Mouse (Mus musculus): Measurements from ENCODE around the gene Cntnap2. TPM values are rescaled to one million over a fixed set of nuclear protein-coding genes. Genes with fewer than 3 reads are reported as not detected.

Gene Cntnap2
- polyA plus RNA-seq, 1 experiment from 2014 or later = not detected

DNA sequence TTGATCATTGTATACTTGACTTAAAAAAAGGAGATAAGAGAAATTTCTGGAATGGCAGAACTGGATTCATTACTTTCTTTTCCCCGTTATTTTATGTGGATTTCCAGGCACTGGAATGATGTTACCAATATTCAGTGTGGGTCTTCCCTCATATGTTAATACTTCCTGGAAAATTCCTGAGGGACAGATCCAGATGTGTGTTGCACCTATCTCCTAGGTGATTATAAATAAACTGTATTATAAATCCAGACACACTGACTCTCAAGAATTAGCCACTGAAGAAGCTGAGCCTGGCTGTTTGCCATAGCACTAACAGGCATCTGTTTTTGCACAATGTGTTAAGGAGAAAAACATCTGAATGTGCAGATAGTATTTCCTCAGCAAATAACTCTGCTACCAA, 231.0 kb downstream of the Cntnap2 start:
- Histone ChIP-seq H3K4me3 (ENCODE audit: low read depth, low read length) (no peak overlapping the region), H3K36me3 (replicated peaks; ENCODE audit: insufficient read depth, low read length) (no peaks in the 10 kb centered on the region), H3K4me1 (ENCODE audit: insufficient read depth) (no peaks in the 10 kb centered on the region), H3K4me2 (ENCODE audit: low read depth, low read length) (no peak overlapping the region), H3K27me3 (ENCODE audit: insufficient read depth, low read length) (no peaks in the 10 kb centered on the region), H3K9me3 (ENCODE audit: low read length) (no peaks in the 10 kb centered on the region), H3K9ac (replicated peaks) (no peak overlapping the region), H3K27ac (ENCODE audit: low read depth) (no peak overlapping the region)
- WGBS (ENCODE audit: insufficient replicate concordance) = 74% methylated on average over 1 of the region's 1 CpGs
- DNase-seq (no peak), ATAC-seq (no peak)
- no peak for TF ChIP-seq CTCF (IDR thresholded peaks at IDR 0.05; ENCODE audit: low read depth)
- no peak for TF ChIP-seq EP300 (IDR thresholded peaks at IDR 0.05; ENCODE audit: low read depth)

DNA sequence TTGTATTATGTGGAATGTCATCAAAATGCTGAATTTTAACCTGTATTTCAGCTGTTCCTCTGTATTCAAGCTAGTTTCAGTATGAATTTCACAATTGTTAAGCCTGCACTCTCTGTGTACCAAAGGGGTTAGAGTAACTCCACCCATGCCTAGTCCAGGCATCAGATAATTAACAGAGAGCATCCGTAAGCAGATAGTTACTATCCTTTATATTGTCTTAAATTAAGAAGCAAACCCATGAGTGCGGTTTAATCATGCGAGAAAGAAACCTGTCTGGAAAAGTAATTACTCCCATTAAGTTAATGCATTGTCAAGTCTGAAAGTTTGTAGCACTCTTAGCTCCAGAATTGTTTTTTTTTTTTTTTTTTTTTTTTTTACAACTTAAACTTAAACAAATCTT, 258.3 kb downstream of the Cntnap2 start:
- TF ChIP-seq EP300 (IDR thresholded peaks at IDR 0.05; ENCODE audit: low read depth) (no peak), CTCF (IDR thresholded peaks at IDR 0.05; ENCODE audit: low read depth) (no peak)
- no peak for DNase-seq

DNA sequence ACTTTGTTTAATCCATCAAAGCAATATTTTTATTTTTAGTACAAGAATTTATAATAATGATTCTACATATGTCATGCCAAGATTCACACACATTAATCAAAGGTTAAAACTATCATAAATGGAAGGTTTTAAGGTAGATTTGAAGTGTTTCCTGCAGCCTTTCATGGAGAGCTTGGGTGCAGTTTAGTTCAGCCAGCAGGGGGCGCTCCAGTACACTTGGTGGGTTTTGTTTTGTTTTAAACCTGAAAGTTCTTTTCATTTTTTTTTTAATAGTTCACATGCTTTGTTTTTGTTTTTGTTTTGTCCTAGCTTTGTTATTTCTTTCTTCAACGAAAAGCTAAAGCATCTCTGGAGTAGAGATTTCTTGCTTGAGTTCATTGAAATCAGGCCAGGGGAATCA, 264.3 kb downstream of the Cntnap2 start:
- H3K9ac ChIP-seq (replicated peaks) = no peak overlapping the region
- H3K4me2 ChIP-seq (ENCODE audit: low read depth, low read length) = no peak overlapping the region
- no peak overlapping the region for H3K4me3 ChIP-seq (ENCODE audit: low read depth, low read length)
- no peaks in the 10 kb centered on the region for H3K27me3 ChIP-seq (ENCODE audit: insufficient read depth, low read length)
- peak; percentile 52 for DNase-seq
- no peaks in the 10 kb centered on the region for H3K4me1 ChIP-seq (ENCODE audit: insufficient read depth)
- no peaks in the 10 kb centered on the region for H3K36me3 ChIP-seq (replicated peaks; ENCODE audit: insufficient read depth, low read length)
- H3K27ac ChIP-seq (ENCODE audit: low read depth) = no peak overlapping the region
- peak; percentile 71 for TF ChIP-seq CTCF (IDR thresholded peaks at IDR 0.05; ENCODE audit: low read depth)
- no peak for TF ChIP-seq EP300 (IDR thresholded peaks at IDR 0.05; ENCODE audit: low read depth)
- H3K9me3 ChIP-seq (ENCODE audit: low read length) = no peaks in the 10 kb centered on the region
- 3% methylated on average over 2 of the region's 2 CpGs for WGBS (ENCODE audit: insufficient replicate concordance)
- ATAC-seq = no peak

More for the DNA sequence above, 258.3 kb downstream of the Cntnap2 start:
- H3K4me2 ChIP-seq (ENCODE audit: low read depth, low read length) = no peak overlapping the region
- H3K9ac ChIP-seq (replicated peaks) = no peak overlapping the region
- H3K27me3 ChIP-seq (ENCODE audit: insufficient read depth, low read length) = no peaks in the 10 kb centered on the region
- no peaks in the 10 kb centered on the region for H3K9me3 ChIP-seq (ENCODE audit: low read length)
- no peak for ATAC-seq
- H3K4me3 ChIP-seq (ENCODE audit: low read depth, low read length) = no peak overlapping the region
- WGBS (ENCODE audit: insufficient replicate concordance) = 82% methylated on average over 3 of the region's 3 CpGs
- no peaks in the 10 kb centered on the region for H3K4me1 ChIP-seq (ENCODE audit: insufficient read depth)
- no peaks in the 10 kb centered on the region for H3K36me3 ChIP-seq (replicated peaks; ENCODE audit: insufficient read depth, low read length)
- H3K27ac ChIP-seq (ENCODE audit: low read depth) = no peak overlapping the region

DNA sequence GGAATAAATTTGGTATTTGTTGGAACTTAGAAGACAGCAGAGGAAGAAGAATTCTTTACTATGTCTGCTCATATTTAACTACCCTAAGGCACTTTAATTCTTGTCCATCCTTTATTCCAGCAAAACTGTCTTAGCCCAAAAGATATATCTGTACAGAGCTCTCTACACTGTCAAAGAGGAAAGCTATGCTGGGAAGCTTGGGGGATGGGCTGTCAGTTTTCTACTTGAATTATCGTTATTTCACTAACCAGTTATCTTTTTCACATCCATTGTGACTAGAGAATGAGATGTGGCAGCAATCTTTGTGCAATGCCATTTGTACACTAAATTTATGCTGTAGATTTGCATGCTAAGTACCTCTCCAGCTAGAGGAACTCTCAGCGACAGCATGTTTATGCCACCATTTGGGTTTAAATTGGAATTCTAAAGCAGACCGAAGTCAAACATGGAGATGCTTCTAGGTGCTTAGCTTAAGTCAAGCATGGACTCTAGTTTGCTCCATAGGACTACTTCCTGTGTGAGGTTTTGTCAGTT, 268.9 kb downstream of the Cntnap2 start:
- Histone ChIP-seq H3K4me3 (ENCODE audit: low read depth, low read length) (no peak overlapping the region), H3K27ac (ENCODE audit: low read depth) (no peak overlapping the region), H3K9ac (replicated peaks) (no peak overlapping the region), H3K27me3 (ENCODE audit: insufficient read depth, low read length) (no peaks in the 10 kb centered on the region), H3K36me3 (replicated peaks; ENCODE audit: insufficient read depth, low read length) (no peaks in the 10 kb centered on the region), H3K4me1 (ENCODE audit: insufficient read depth) (no peaks in the 10 kb centered on the region), H3K9me3 (ENCODE audit: low read length) (no peaks in the 10 kb centered on the region), H3K4me2 (ENCODE audit: low read depth, low read length) (no peak overlapping the region)
- ATAC-seq = no peak
- WGBS (ENCODE audit: insufficient replicate concordance) = 78% methylated on average over 3 of the region's 3 CpGs
- TF ChIP-seq CTCF (IDR thresholded peaks at IDR 0.05; ENCODE audit: low read depth) (no peak), EP300 (IDR thresholded peaks at IDR 0.05; ENCODE audit: low read depth) (no peak)
- no peak for DNase-seq

DNA sequence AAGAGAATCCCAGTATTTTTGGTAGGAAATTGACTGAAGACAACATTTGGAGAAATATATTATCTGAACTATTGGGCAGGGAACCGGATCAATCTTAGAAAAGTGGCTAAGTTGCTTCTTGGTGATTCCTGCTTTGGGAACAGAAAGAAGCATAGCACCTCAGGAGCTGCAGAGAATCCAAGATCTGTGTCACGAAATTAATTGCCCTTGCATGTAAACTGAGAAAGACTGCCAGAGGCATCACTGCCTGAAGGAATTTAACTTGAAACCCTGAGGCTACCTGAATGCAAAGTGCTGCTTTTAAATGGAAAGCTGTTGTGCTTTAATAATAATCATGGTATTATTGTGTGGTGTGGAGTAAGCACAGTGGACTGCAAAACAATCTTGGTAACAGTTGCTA, 286.2 kb downstream of the Cntnap2 start:
- TF ChIP-seq CTCF (IDR thresholded peaks at IDR 0.05; ENCODE audit: low read depth) = no peak
- TF ChIP-seq EP300 (IDR thresholded peaks at IDR 0.05; ENCODE audit: low read depth) = no peak
- H3K27me3 ChIP-seq (ENCODE audit: insufficient read depth, low read length) = no peaks in the 10 kb centered on the region
- H3K9ac ChIP-seq (replicated peaks) = no peak overlapping the region
- WGBS (ENCODE audit: insufficient replicate concordance) = 59% methylated on average over 2 of the region's 2 CpGs
- no peaks in the 10 kb centered on the region for H3K36me3 ChIP-seq (replicated peaks; ENCODE audit: insufficient read depth, low read length)
- no peak overlapping the region for H3K27ac ChIP-seq (ENCODE audit: low read depth)
- DNase-seq (no peak), ATAC-seq (no peak)
- H3K4me1 ChIP-seq (ENCODE audit: insufficient read depth) = no peaks in the 10 kb centered on the region
- H3K4me2 ChIP-seq (ENCODE audit: low read depth, low read length) = no peak overlapping the region
- no peaks in the 10 kb centered on the region for H3K9me3 ChIP-seq (ENCODE audit: low read length)
- H3K4me3 ChIP-seq (ENCODE audit: low read depth, low read length) = no peak overlapping the region

DNA sequence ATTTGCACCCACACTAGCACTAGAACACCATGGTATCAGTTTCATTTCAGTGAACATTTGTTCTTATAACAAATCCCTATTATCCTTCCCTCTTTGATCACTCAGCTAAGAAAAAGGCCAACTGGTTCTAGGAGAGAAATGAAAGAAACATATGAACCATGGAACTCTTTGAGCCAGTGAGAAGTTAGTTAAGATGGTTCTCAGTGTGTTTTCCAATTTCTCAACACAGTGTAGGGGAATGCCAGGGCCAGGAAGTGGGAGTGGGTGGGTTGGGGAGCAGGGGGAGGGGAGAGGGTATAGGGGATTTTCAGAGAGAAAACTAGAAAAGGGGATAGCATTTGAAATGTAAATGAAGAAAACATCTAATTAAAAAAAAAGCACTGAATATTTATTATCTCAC, 286.8 kb downstream of the Cntnap2 start:
- Histone ChIP-seq H3K4me1 (ENCODE audit: insufficient read depth) (no peaks in the 10 kb centered on the region), H3K4me2 (ENCODE audit: low read depth, low read length) (no peak overlapping the region), H3K9me3 (ENCODE audit: low read length) (no peaks in the 10 kb centered on the region), H3K27me3 (ENCODE audit: insufficient read depth, low read length) (no peaks in the 10 kb centered on the region), H3K36me3 (replicated peaks; ENCODE audit: insufficient read depth, low read length) (no peaks in the 10 kb centered on the region), H3K9ac (replicated peaks) (no peak overlapping the region), H3K27ac (ENCODE audit: low read depth) (no peak overlapping the region), H3K4me3 (ENCODE audit: low read depth, low read length) (no peak overlapping the region)
- TF ChIP-seq CTCF (IDR thresholded peaks at IDR 0.05; ENCODE audit: low read depth) (no peak), EP300 (IDR thresholded peaks at IDR 0.05; ENCODE audit: low read depth) (no peak)
- ATAC-seq = no peak
- no peak for DNase-seq

DNA sequence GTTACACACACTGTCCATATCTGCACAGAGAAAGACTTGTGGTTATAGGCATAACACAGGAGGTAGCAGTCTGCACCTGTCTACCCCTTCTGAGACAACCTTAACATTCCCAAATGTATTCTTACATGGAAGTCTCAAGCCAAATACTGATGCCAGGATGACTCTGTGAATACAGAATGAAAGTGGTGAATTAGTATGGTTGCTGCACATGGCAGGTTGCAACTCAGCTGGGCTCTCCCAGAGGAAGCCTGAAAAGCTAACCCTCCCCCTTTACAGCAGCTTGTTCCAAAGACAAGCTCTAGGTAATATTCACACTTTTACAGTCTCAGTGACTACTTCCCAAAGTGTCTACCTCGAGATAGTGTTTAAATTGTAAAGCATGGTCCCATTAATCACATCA, 307.3 kb downstream of the Cntnap2 start:
- no peaks in the 10 kb centered on the region for H3K4me1 ChIP-seq (ENCODE audit: insufficient read depth)
- H3K4me2 ChIP-seq (ENCODE audit: low read depth, low read length) = no peak overlapping the region
- no peak for TF ChIP-seq EP300 (IDR thresholded peaks at IDR 0.05; ENCODE audit: low read depth)
- no peak for TF ChIP-seq CTCF (IDR thresholded peaks at IDR 0.05; ENCODE audit: low read depth)
- no peak overlapping the region for H3K27ac ChIP-seq (ENCODE audit: low read depth)
- H3K9me3 ChIP-seq (ENCODE audit: low read length) = no peaks in the 10 kb centered on the region
- H3K9ac ChIP-seq (replicated peaks) = no peak overlapping the region
- ATAC-seq (no peak), DNase-seq (no peak)
- H3K4me3 ChIP-seq (ENCODE audit: low read depth, low read length) = no peak overlapping the region
- no peaks in the 10 kb centered on the region for H3K36me3 ChIP-seq (replicated peaks; ENCODE audit: insufficient read depth, low read length)
- no peaks in the 10 kb centered on the region for H3K27me3 ChIP-seq (ENCODE audit: insufficient read depth, low read length)
- 16% methylated on average over 1 of the region's 1 CpGs for WGBS (ENCODE audit: insufficient replicate concordance)

All from liver, postnatal 0 days (tissue).